Mouse (Mus musculus): ENCODE data around the gene Lta.

Lta gene

GRCm38 (mm10) chr17:35204494-35205379 is at the start of gene Lta:
TSS of gene Lta (minus strand) at chr17:35205351.
- no peak for DNase-seq (ENCODE audit: low read depth in 1 of 2, low spot score in 2 of 2)

GRCm38 (mm10) chr17:35254241-35255098 is 49.3 kb upstream of the Lta start:
- peak in 1 of 2 experiments; percentile 68 for DNase-seq (ENCODE audit: low read depth in 1 of 2, low spot score in 2 of 2)

GRCm38 (mm10) chr17:35253293-35254093 is 48.3 kb upstream of the Lta start:
- no peak for DNase-seq (ENCODE audit: low read depth in 1 of 2, low spot score in 2 of 2)

- DNase-seq (ENCODE audit: low read depth in 1 of 2, low spot score in 2 of 2) = no peak
Observed at GRCm38 (mm10) chr17:35252619-35253292, 47.6 kb upstream of the Lta start.

- DNase-seq (ENCODE audit: low read depth in 1 of 2, low spot score in 2 of 2) = no peak
Observed at GRCm38 (mm10) chr17:35251981-35252380, 46.8 kb upstream of the Lta start.

- DNase-seq (ENCODE audit: low read depth in 1 of 2, low spot score in 2 of 2) = no peak
Observed at GRCm38 (mm10) chr17:35251162-35251719, 46.1 kb upstream of the Lta start.

GRCm38 (mm10) chr17:35250348-35251120 is 45.4 kb upstream of the Lta start:
- no peak for DNase-seq (ENCODE audit: low read depth in 1 of 2, low spot score in 2 of 2)

- DNase-seq (ENCODE audit: low read depth in 1 of 2, low spot score in 2 of 2) = no peak
Observed at GRCm38 (mm10) chr17:35249451-35250197, 44.5 kb upstream of the Lta start.

GRCm38 (mm10) chr17:35248986-35249385 is 43.8 kb upstream of the Lta start:
- DNase-seq (ENCODE audit: low read depth in 1 of 2, low spot score in 2 of 2) = no peak

- DNase-seq (ENCODE audit: low read depth in 1 of 2, low spot score in 2 of 2) = no peak
Observed at GRCm38 (mm10) chr17:35247144-35247543, 42.0 kb upstream of the Lta start.

- DNase-seq (ENCODE audit: low read depth in 1 of 2, low spot score in 2 of 2) = no peak
Observed at GRCm38 (mm10) chr17:35245731-35246623, 40.8 kb upstream of the Lta start.

GRCm38 (mm10) chr17:35244999-35245398 is 39.8 kb upstream of the Lta start:
- no peak for DNase-seq (ENCODE audit: low read depth in 1 of 2, low spot score in 2 of 2)

GRCm38 (mm10) chr17:35243086-35243485 is 37.9 kb upstream of the Lta start:
- DNase-seq (ENCODE audit: low read depth in 1 of 2, low spot score in 2 of 2) = no peak

GRCm38 (mm10) chr17:35242015-35242941 is 37.1 kb upstream of the Lta start:
- peak in 1 of 2 experiments; percentile 71 for DNase-seq (ENCODE audit: low read depth in 1 of 2, low spot score in 2 of 2)

- DNase-seq (ENCODE audit: low read depth in 1 of 2, low spot score in 2 of 2) = peak; percentile 92 to 96
Observed at GRCm38 (mm10) chr17:35241305-35242014, 36.3 kb upstream of the Lta start, which contains the start of gene Ddx39b. TSS of gene Ddx39b (plus strand) at chr17:35241746.
